Mouse (Mus musculus) G1E (cell line): Measurements from ENCODE around the gene Rtn4ip1. TPM values are rescaled to one million over a fixed set of nuclear protein-coding genes. Genes with fewer than 3 reads are reported as not detected.

Source experiments
- ATAC-seq: 2 replicates; pipeline ENCODE4 v1.8.0; 2016; ENCODE audit warnings: mild to moderate bottlenecking; ENCODE audit not compliant: insufficient number of reproducible peaks, poor library complexity, low FRiP score, severe bottlenecking; ENCODE audit errors: extremely low read depth
- DNase-seq: peaks from one replicate; pipeline ENCODE4 v3.0.0; 2012; ENCODE audit warnings: low spot score
- H3K27me3 ChIP-seq: 2 replicates; pipeline ENCODE4 v1.6.1; 2012; ENCODE audit warnings: mild to moderate bottlenecking, low read length, inconsistent platforms; ENCODE audit not compliant: insufficient read depth
- H3K36me3 ChIP-seq: replicated peaks from 2 replicates; pipeline ENCODE3; 2012; ENCODE audit warnings: mild to moderate bottlenecking, inconsistent platforms
- H3K4me1 ChIP-seq: 2 replicates; pipeline ENCODE4 v1.6.1; 2012; ENCODE audit warnings: low read depth, low read length, inconsistent platforms, mixed read lengths; ENCODE audit not compliant: insufficient read depth
- H3K4me3 ChIP-seq: 2 replicates; pipeline ENCODE4 v1.5.1; 2012; ENCODE audit warnings: low read depth, mild to moderate bottlenecking, inconsistent platforms, low read length, moderate library complexity, mixed read lengths
- H3K9me3 ChIP-seq: replicated peaks from 2 replicates; pipeline ENCODE4 v1.6.1; 2012; ENCODE audit warnings: inconsistent platforms
- CTCF ChIP-seq: IDR thresholded peaks from 2 replicates; pipeline ENCODE4 v1.5.1; 2012; ENCODE audit warnings: low read depth, low read length, inconsistent platforms, mixed read lengths
- GATA1 ChIP-seq: IDR thresholded peaks from 2 replicates; pipeline ENCODE4 v1.6.1; 2012; ENCODE audit warnings: borderline replicate concordance, low read length, inconsistent platforms, mixed read lengths
- GATA2 ChIP-seq: IDR thresholded peaks from 2 replicates; pipeline ENCODE4 v1.6.1; 2012; ENCODE audit warnings: low read depth, low read length, inconsistent platforms, borderline replicate concordance
- POLR2AphosphoS5 ChIP-seq: IDR thresholded peaks from 2 replicates; pipeline ENCODE4 v1.6.1; 2012; ENCODE audit warnings: low read depth, low read length, inconsistent platforms; ENCODE audit not compliant: insufficient replicate concordance
- TAL1 ChIP-seq: conservative IDR thresholded peaks from 2 replicates; pipeline ENCODE4 v1.6.1; 2012; ENCODE audit warnings: low read depth, low read length, inconsistent platforms, mixed read lengths
- polyA plus RNA-seq: library from polyadenylated mRNA; stranded (reverse); fragments of >175 nt; gene quantifications from 2 replicates; pipeline ENCODE4 v1.2.3, GENCODE M21; 2012
- total RNA-seq, 2 experiments: library from RNA; stranded (forward) in 1 of 2; stranded (reverse) in 1 of 2; fragments of 200-1000 nt in 1 of 2; fragments of >200 nt in 1 of 2; fragmentation: Nextera tagmentation in 1 of 2; gene quantifications; 2 replicates each; pipeline ENCODE4 v1.2.3; 2014 to 2017

The Rtn4ip1 gene
- total RNA-seq (2014; fragmentation: Nextera tagmentation): 19.2 and 21.5 TPM in 2 replicates
- total RNA-seq (2017): 5.4 and 6.9 TPM in 2 replicates
- polyA plus RNA-seq: 1.2 and 1.4 TPM in 2 replicates

- H3K36me3 ChIP-seq: peaks cover 25% of the 10 kb centered on the region
- H3K4me1 ChIP-seq: peaks cover 7% of the 10 kb centered on the region
- peak within 1 kb of the TSS; percentile 77 for H3K4me3 ChIP-seq
- no peaks in the 10 kb centered on the region for H3K9me3 ChIP-seq
- TF ChIP-seq CTCF: no peak
- TF ChIP-seq GATA2: no peak
- no peak for TF ChIP-seq TAL1
- no peak for TF ChIP-seq POLR2AphosphoS5
- no peak for TF ChIP-seq GATA1
- DNase-seq (peak; percentile 61), ATAC-seq (peak; percentile 57; the same call in 1 of the 2 replicates)
- no peaks in the 10 kb centered on the region for H3K27me3 ChIP-seq
Observed at GRCm38 (mm10) chr10:43901578-43902194, at the start of gene Rtn4ip1, which contains the start of gene Qrsl1. Gene Rtn4ip1 (plus strand): TSS chr10:43901807. Gene Qrsl1 (minus strand): TSS chr10:43901745.

GRCm38 (mm10) chr10:43851898-43852297 is 49.7 kb upstream of the Rtn4ip1 start:
- DNase-seq: no peak
- TF ChIP-seq CTCF (no peak), TAL1 (no peak), POLR2AphosphoS5 (no peak), GATA1 (no peak), GATA2 (no peak)

GRCm38 (mm10) chr10:43855916-43856315 is 45.7 kb upstream of the Rtn4ip1 start:
- H3K27me3 ChIP-seq: no peaks in the 10 kb centered on the region
- H3K36me3 ChIP-seq: no peaks in the 10 kb centered on the region
- TF ChIP-seq CTCF (no peak), POLR2AphosphoS5 (no peak), TAL1 (no peak), GATA1 (no peak), GATA2 (no peak)
- H3K4me1 ChIP-seq: peaks cover 14% of the 10 kb centered on the region
- DNase-seq (no peak), ATAC-seq (no peak)
- H3K9me3 ChIP-seq: no peaks in the 10 kb centered on the region
- H3K4me3 ChIP-seq: no peak overlapping the region

More at GRCm38 (mm10) chr10:43851898-43852297, 49.7 kb upstream of the Rtn4ip1 start:
- Histone ChIP-seq H3K9me3 (no peaks in the 10 kb centered on the region), H3K27me3 (no peaks in the 10 kb centered on the region), H3K4me1 (peaks cover 11% of the 10 kb centered on the region), H3K36me3 (no peaks in the 10 kb centered on the region), H3K4me3 (no peak overlapping the region)
- no peak for ATAC-seq

- ATAC-seq (0 out of 2 replicates have a peak, but pooled peaks have one; percentile 4), DNase-seq (peak; percentile 13)
Observed at GRCm38 (mm10) chr10:43856351-43856750, 45.3 kb upstream of the Rtn4ip1 start.

GRCm38 (mm10) chr10:43870752-43871151 is 30.9 kb upstream of the Rtn4ip1 start:
- DNase-seq: no peak
- Histone ChIP-seq H3K36me3 (peaks cover 1% of the 10 kb centered on the region), H3K27me3 (no peaks in the 10 kb centered on the region), H3K9me3 (no peaks in the 10 kb centered on the region), H3K4me3 (no peak overlapping the region), H3K4me1 (no peaks in the 10 kb centered on the region)
- no peak for ATAC-seq
- TF ChIP-seq GATA2: no peak
- peak; percentile 85 for TF ChIP-seq CTCF

More at GRCm38 (mm10) chr10:43856351-43856750, 45.3 kb upstream of the Rtn4ip1 start:
- Histone ChIP-seq H3K27me3 (no peaks in the 10 kb centered on the region), H3K9me3 (no peaks in the 10 kb centered on the region), H3K36me3 (no peaks in the 10 kb centered on the region), H3K4me1 (peaks cover 14% of the 10 kb centered on the region), H3K4me3 (no peak overlapping the region)
- TF ChIP-seq POLR2AphosphoS5: no peak
- TF ChIP-seq TAL1: no peak
- no peak for TF ChIP-seq GATA2
- no peak for TF ChIP-seq CTCF
- no peak for TF ChIP-seq GATA1

- no peaks in the 10 kb centered on the region for H3K27me3 ChIP-seq
- DNase-seq: no peak
- no peak for ATAC-seq
- H3K36me3 ChIP-seq: peaks cover 5% of the 10 kb centered on the region
- H3K4me3 ChIP-seq: no peak overlapping the region
- H3K4me1 ChIP-seq: no peaks in the 10 kb centered on the region
- no peaks in the 10 kb centered on the region for H3K9me3 ChIP-seq
- no peak for TF ChIP-seq TAL1
- TF ChIP-seq POLR2AphosphoS5: no peak
- TF ChIP-seq GATA1: no peak
- no peak for TF ChIP-seq CTCF
- no peak for TF ChIP-seq GATA2
Observed at GRCm38 (mm10) chr10:43871458-43871857, 30.1 kb upstream of the Rtn4ip1 start.

- peaks cover 54% of the 10 kb centered on the region for H3K36me3 ChIP-seq
Observed at GRCm38 (mm10) chr10:43887676-43888075, 13.9 kb upstream of the Rtn4ip1 start.

More at GRCm38 (mm10) chr10:43887676-43888075, 13.9 kb upstream of the Rtn4ip1 start:
- Histone ChIP-seq H3K27me3 (no peaks in the 10 kb centered on the region), H3K4me1 (no peaks in the 10 kb centered on the region), H3K9me3 (no peaks in the 10 kb centered on the region), H3K4me3 (no peak overlapping the region)
- DNase-seq: no peak
- TF ChIP-seq GATA2 (no peak), TAL1 (no peak), POLR2AphosphoS5 (no peak), CTCF (no peak)
- no peak for ATAC-seq
